Mouse (Mus musculus): ENCODE measurements around the gene Sox13.

DNA sequence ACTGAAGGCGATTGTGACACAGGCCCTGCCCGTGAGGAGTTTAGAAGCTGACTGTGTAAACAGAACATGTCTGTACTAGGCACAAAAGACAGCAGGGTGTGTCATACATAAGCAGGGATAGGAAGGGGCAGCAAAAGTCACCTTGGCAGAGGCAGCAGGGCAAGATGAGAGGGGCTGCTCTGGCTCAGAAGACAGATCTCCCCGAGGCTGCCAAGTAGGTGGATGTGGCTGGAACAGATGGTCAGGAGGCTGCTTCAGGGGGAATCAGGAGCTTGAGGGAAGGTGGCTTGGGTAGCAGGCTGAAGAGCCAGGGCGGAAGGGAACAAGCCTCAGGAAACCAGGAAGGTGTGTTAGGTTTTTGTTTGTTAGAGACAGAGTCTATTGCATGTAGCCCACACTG lies 53.8 kb downstream of the Sox13 start:
- no peak for TF ChIP-seq EP300 (IDR thresholded peaks at IDR 0.05)
- no peak for TF ChIP-seq CTCF (IDR thresholded peaks at IDR 0.05)
